Mouse (Mus musculus) gastrocnemius, postnatal 4 days (tissue): ENCODE measurements at regions not wholly inside any gene's neighbourhood (a gene's known extent, or its start where the extent isn't known, plus 50 kb on each side); places are given as distances from the start of the nearest gene placed in this dataset.

Experiments
- DNase-seq, 2 experiments: peaks; one replicate each; pipeline ENCODE4 v3.0.0; 2021 to 2022; ENCODE audit warnings: low spot score in 2 of 2, mixed read lengths in 2 of 2

GRCm38 (mm10) chr5:146684429-146684828, 99.4 kb upstream of the Gpr12 start:
- DNase-seq: no peak

DNA sequence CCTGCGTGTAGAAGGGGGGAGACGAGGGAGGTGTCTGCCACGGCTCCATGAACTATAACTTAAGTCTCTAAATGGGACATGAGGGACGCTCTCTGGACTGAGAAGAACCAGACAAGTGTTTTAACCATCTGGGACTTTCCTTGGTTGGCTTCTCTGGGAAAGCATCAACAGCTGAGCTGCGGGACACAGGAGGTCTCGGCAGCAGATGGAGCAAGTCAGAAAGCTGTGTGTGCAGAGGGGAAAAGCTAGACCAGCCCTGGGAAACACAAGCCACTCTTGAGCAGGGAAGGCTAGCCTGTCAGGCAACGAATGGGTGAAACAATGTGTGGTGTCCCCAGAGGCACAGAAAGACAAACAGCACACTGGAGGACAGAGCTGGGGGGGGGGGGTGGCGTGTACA, 98.5 kb upstream of the Gpr12 start:
- no peak for DNase-seq

DNA sequence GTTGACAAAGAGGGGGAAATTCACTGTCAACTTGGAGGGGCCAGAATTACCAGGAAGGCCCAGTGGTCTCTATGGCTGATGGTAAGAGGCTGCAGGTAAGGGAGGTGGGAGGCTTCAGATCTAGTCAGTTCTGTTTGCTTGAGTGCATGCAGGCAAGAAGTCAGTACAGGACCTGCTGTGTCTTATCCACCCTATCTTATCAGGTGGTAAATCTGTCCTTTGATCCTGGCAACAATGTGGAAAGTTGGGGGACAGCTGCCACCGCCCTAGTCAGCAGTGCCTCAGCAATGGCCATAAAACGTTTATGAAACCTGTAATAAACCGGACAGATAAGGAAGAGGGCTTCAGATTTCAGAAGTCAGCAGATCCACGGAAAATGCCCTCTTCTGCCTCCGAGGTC, 97.9 kb upstream of the Gpr12 start:
- DNase-seq: no peak

DNA sequence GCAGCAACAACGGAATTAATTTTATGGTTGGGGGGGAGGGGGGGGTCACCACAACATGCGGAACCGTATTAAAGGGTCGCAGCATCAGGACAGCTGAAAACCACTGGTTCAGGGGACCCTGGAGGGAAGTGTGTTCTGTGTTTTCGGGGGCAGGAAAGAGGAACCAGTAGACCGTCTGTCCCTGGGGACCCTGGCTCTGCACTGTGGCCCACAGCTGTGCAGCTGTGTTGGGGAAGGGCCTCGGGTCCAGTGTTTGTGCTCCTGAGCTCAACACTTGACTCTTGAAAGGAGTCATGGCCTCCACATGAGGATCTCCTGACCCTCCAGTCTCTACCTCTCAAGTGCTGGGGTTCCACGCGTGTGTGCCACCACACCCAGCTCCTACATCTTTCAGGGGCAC, 96.5 kb upstream of the Gpr12 start:
- no peak for DNase-seq

GRCm38 (mm10) chr5:146679198-146679681, 94.2 kb upstream of the Gpr12 start:
- no peak for DNase-seq

- no peak for DNase-seq
These were observed 93.7 kb upstream of the Gpr12 start for GRCm38 (mm10) chr5:146678775-146679170.

DNA sequence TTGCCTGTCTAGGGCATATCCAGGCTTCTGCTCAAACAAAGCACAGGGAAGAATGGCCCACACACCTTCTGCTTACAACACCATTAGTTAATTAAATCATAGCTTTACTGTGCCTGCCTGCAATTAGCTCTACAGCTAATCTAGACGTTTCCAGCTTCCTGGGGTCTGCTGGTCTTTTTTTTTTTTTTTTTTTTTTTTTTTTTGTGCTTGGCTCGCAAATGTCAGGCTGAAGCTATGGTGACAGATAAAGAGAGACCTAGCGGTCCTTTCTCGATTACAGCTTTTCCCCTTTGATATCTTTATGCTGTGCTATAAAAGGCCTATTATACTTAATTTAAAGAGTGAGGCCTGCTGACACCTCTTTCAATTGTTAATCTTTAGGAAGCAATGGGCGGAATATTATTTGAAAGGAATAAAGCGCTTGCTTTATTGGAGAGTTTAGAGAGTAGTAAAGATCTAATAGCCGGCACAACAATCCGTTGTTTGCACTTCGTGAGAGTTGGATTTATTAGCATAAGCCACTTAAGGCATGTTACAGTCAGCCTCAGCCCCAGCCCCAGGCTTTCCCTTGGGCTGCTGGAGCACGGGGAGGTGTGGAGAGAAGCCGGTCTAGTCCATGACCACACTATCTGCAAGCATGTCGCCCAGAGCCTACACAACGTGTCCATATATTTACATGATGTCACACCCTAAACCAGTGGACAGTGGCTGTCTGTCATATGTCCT, 93.2 kb upstream of the Gpr12 start:
- DNase-seq: no peak

DNA sequence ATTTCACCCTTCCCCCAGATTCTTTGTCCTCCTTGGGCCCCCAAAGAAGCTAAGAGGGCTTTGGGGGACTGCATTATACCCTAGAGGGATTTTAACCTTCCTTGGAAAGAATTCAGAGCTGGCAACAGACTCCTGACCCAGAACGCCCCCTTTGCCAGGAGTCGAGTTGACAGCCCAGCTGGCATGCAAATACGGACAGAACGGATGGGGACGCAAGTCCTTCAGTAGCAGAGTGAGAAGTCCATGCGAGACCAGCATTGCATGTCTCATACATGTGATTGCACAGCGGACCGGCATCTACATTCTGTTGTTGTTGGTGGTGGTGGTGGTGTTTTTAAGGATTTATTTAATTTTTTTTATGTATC, 92.1 kb upstream of the Gpr12 start:
- DNase-seq: no peak

- peak in 1 of 2 experiments; percentile 55 for DNase-seq
These were observed 91.6 kb upstream of the Gpr12 start for GRCm38 (mm10) chr5:146676470-146677150.

DNA sequence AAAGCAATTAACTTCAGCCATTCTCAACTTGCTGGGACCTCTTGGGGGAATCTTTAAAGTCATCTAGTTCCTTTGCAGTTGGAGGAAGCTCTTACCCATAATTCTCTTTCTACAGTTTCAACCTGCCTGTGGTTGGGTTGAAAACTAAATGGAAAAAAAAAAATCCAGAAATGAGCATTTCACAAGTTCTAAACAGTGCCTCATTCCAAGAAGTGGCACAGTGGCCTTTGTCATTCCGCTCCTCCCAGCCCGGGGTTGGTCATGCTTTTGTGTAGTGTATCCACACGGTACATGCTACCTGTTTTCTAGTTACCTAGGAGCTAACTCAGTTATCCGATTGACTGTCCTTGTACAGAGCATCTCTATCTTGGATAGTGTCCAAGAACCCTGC, 90.8 kb upstream of the Gpr12 start:
- DNase-seq: no peak

DNA sequence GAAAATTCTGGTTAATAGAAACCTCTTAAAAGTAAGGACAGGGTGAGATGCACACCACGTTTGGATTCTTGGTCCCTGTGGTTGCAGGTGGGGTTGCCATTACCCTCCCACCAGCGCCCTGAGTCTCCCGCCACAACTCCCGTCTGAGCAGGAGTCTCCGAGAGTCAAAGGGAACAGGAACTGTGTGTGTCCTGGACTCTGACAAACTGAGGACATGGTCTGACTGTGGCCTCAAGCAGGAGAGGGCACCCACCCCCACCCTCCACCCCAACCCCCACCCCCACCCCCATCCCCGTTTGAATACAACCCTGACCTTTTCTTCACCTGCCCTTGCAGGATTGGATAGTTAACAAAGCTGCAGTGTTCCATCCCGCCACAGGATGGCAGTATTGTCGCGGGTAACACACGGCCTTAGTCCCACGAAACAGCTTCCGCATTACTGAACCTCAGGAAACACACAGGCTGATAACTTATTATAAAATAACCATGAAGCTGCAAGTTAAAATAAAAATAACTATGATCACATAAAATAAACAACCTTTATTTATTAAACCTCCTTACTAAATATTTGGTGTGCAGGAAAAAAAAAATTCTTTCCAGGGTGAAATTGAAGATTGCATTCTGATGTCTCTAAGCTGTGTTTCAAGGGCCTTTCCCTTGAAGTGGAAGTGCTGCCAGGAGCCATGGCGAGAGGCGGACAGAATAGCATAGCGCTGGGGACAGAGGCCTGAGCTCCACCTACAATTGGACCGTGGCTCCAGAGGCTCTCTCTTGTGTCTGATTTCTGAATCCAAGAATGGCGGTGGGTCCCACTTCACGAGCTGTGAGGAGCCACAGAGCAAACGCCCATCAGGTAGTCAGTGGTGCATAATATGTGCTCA, 90.2 kb upstream of the Gpr12 start:
- DNase-seq: peak; percentile 45 to 59

DNA sequence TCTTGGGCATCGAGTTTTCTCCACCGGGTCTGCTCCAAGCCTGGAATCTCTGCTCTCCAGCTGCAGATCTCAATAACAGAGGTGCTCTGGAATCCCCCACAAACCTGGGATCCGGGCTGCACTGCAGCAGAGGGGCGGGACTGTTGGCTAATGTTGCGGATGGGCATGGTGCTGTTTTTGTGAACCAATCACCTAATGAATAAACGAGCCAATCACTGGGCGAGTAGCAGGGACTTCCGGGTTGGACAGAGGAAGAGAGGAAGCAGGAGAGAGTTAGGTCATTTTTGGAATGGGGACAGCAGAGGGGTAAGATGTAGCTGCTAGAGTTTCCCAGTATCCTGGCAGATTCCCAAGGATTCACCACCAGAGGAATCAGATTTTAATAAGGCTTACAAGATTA, 76.7 kb upstream of the Gpr12 start:
- no peak for DNase-seq

GRCm38 (mm10) chr5:146657228-146657627, 72.2 kb upstream of the Gpr12 start:
- DNase-seq: no peak

DNA sequence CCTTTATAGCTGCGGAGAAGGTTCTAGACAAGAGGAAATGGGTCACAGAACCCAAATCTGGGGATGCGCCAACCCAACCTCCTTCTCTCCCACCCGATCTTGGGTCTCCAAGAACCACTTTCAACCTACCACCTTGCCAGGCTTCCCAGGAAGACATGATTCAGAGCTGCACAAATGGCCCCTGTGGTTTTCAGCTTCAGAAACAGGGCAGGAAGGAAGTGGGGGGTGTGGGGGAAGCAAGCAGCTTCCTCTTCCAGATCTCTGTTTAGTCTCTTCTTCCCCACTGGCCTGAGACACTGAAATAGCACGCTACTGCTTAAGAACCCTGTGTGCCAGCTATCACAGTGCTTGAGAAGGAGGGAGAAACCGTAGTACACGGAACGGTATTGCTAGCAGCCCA, 70.4 kb upstream of the Gpr12 start:
- DNase-seq: no peak

- DNase-seq: no peak
These were observed 68.8 kb upstream of the Gpr12 start for GRCm38 (mm10) chr5:146653686-146654450.

GRCm38 (mm10) chr5:146652874-146653273, 67.8 kb upstream of the Gpr12 start:
- DNase-seq: no peak

GRCm38 (mm10) chr5:146648519-146649060, 63.6 kb upstream of the Gpr12 start:
- DNase-seq: no peak

DNA sequence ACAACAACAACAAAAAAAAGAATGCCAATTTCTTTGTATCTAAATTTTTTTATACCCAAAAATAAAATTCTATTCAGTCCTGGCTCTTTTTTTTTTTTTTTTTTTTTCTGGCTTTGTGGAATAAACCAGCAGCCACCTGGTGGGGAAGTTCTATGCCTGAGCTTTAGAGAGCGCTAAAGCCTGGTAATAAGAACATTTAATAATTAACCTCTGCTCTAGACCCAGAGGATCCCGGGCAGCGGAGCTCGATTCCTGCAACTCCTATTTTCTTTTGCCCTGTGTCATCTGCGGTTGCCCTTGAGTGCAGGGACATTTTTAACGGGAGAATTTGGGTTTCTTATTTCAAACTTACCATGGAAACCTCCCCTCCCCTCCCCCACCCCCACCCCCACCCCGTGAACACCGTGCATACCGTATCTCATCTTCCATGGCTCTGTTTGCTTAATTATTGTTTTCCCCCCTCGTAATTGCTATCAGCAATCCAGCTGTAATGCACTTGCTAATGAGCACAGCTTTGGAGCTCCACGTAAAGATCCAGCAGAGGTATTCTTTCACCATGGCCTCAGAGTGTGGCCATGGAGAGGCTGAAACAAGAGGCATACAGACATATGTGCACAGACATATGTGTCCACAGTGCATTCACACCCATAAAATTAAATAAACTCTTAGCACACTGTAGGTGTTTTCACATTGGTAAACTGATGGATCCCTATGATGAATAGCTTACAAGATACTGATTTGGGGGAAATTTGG, 62.8 kb upstream of the Gpr12 start:
- no peak for DNase-seq

DNA sequence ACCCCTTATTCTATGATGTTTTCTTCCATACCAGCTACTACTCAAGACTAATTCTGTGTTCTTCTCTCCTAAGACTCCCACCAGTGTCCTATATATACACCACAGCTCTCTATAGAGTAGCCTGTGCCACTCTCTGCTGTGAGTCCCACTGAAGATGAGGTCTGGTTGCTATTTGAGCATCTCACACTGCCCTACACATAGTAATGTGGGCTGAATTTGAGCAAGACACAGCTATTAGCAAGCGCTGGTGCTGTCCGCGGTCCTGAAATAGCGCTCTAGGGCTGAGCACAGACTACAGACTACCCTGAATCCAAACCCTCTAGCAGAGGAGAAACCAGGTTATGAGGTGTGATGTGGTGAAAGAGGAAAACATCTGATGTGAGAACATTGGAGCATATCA, 59.5 kb upstream of the Gpr12 start:
- DNase-seq: peak; percentile 31 to 73

GRCm38 (mm10) chr5:146641931-146642330, 56.9 kb upstream of the Gpr12 start:
- no peak for DNase-seq
